Mouse (Mus musculus): ENCODE data around the gene Rft1. TPM values are rescaled to one million over a fixed set of nuclear protein-coding genes. Genes with fewer than 3 reads are reported as not detected.
"Not testable (repeated sequence)": the region's sequence is repeated elsewhere in the genome, so short reads cannot be mapped to it uniquely, and the experiment has no call there.

Gene Rft1
- total RNA-seq, 2 experiments from 2014 or later, result 12.6 to 12.9 TPM

DNA sequence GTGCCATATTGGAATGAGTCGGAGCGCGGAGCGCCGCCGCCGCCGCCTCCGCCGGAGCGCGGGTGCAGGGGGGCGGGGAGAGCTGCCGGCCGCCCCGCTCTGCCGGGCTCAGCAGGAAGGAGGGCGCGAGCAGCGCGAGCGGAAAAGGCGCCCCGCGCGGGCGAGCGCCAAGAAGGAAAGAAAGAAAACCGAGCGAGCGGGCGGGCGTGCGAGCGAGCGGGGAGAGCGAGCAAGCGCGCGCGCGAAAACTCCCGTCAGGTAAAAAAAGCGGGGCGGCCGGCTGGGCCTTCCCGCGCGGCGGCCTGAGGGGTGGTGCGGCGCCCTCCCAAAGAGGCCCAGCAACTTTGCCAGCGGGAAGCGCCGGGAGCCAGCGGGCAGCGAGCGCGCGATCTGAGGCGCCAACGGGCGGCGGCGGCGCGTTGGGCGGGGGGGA lies 61.5 kb downstream of the Rft1 start:
- DNase-seq (ENCODE audit: low spot score in 2 of 2), result peak; percentile 83 to 87
- intact Hi-C loops (cut with DNase I), result no loop called here

- peak; percentile 63 to 75 for DNase-seq (ENCODE audit: low spot score in 2 of 2)
Measured at GRCm38 (mm10) chr14:30716051-30716952, 62.1 kb downstream of the Rft1 start.

DNA sequence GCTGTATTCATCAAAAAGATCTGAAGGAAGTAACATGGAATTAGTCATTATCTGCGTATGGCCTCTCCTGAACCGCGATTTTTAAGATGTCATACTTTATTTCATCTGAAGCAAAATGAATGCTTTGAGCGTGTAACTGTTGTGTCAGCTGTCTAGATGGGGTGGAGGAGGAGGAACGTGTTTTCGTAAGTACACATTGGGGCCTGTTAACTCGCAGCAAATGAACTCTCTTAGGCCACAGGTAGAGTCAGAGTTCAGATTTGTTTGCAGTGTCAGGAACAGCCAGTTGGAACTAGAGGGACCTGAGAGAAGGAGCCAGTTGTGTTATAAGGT lies 62.8 kb downstream of the Rft1 start:
- DNase-seq (ENCODE audit: low spot score in 2 of 2), result no peak

More at GRCm38 (mm10) chr14:30716051-30716952, 62.1 kb downstream of the Rft1 start:
- intact Hi-C loops (cut with DNase I), result no loop called here

GRCm38 (mm10) chr14:30718696-30719095 lies 64.5 kb downstream of the Rft1 start:
- DNase-seq (ENCODE audit: low spot score in 2 of 2); intact Hi-C loops (cut with DNase I): not testable (repeated sequence)

More for the DNA sequence above, 62.8 kb downstream of the Rft1 start:
- intact Hi-C loops (cut with DNase I), result no loop called here

GRCm38 (mm10) chr14:30719514-30719913 lies 65.4 kb downstream of the Rft1 start:
- DNase-seq (ENCODE audit: low spot score in 2 of 2), result no peak
- intact Hi-C loops (cut with DNase I), result no loop called here

- intact Hi-C loops (cut with DNase I), result no loop called here
- DNase-seq (ENCODE audit: low spot score in 2 of 2), result no peak
Measured at GRCm38 (mm10) chr14:30721850-30722249, 67.7 kb downstream of the Rft1 start.

GRCm38 (mm10) chr14:30722406-30722805 lies 68.2 kb downstream of the Rft1 start:
- intact Hi-C loops (cut with DNase I), result no loop called here
- DNase-seq (ENCODE audit: low spot score in 2 of 2), result no peak

DNA sequence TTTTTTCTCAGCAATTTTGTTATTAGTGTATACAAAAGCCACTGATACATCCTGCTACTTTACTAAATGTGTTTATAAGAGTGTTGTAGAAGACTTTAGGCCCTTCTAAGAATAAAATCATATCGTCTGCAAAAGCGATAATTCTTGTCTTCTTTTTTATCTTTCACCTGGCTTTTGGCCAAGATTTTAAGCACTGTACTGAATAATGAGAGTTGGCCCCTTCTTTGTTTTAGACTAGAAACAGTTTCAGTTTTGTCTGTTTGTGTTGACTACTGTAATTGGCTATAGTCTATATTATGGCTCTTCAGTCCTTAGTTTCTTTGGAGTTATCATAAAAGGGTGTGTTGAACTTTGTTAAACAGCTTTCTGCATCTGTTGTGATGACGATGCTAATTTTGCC lies 77.7 kb downstream of the Rft1 start:
- intact Hi-C loops (cut with DNase I), result no loop called here
- DNase-seq (ENCODE audit: low spot score in 2 of 2), result no peak

- intact Hi-C loops (cut with DNase I), result no loop called here
- no peak for DNase-seq (ENCODE audit: low spot score in 2 of 2)
Measured at GRCm38 (mm10) chr14:30734665-30735064, 80.5 kb downstream of the Rft1 start.

- intact Hi-C loops (cut with DNase I), result no loop called here
- DNase-seq (ENCODE audit: low spot score in 2 of 2), result no peak
Measured at GRCm38 (mm10) chr14:30735810-30736209, 81.7 kb downstream of the Rft1 start.

- DNase-seq (ENCODE audit: low spot score in 2 of 2), result no peak
- intact Hi-C loops (cut with DNase I), result no loop called here
Measured at GRCm38 (mm10) chr14:30736413-30736812, 82.3 kb downstream of the Rft1 start.

Other genes starting within 250 kb of the Rft1 start
- gene Dcp1a, start 174.8 kb upstream of the Rft1 start, total RNA-seq (2021), result 10 to 100 TPM; 18.0 to 20.8 TPM
- gene Cacna1d, start 162.9 kb upstream of the Rft1 start, total RNA-seq (2021), result 10 to 100 TPM; 42.7 to 62.0 TPM
- 100 to 1,000 TPM; 160 to 179 TPM for gene Tkt, start 106.0 kb upstream of the Rft1 start, total RNA-seq (2021)
- gene Prkcd, start 28.1 kb upstream of the Rft1 start, total RNA-seq (2021), result 10 to 100 TPM in 1 of 2 experiments, 1 to 10 TPM in 1; 9.8 to 15.4 TPM
- 10 to 100 TPM; 33.3 to 35.2 TPM for gene Sfmbt1, start 60.5 kb downstream of the Rft1 start, total RNA-seq (2021)
- 10 to 100 TPM; 23.4 to 24.2 TPM for gene Tmem110, start 171.2 kb downstream of the Rft1 start, total RNA-seq (2021)
- gene Mustn1, start 224.8 kb downstream of the Rft1 start, total RNA-seq (2021), result 1 to 10 TPM; 3.0 to 4.5 TPM
- not detected for gene Itih4, start 232.1 kb downstream of the Rft1 start, total RNA-seq (2021)

Measured in left cerebral cortex, postnatal 36 days (tissue).